Mouse (Mus musculus) midbrain, embryonic 16.5 days (tissue): ENCODE measurements at regions not wholly inside any gene's neighbourhood (a gene's known extent, or its start where the extent isn't known, plus 50 kb on each side); places are given as distances from the start of the nearest gene placed in this dataset.

Source experiments
- ATAC-seq: fragments of 200-750 bp; cut with Nextera tagmentation; 2 replicates; pipeline ENCODE4 v1.8.0; 2017; ENCODE audit warnings: moderate TSS enrichment
- H3K27ac ChIP-seq: fragments of 300-500 bp; sonication (generic); 2 replicates; pipeline ENCODE4 v1.5.1; 2014; ENCODE audit warnings: mild to moderate bottlenecking, low read length, mixed read lengths
- H3K27me3 ChIP-seq: fragments of 300-500 bp; sonication (generic); 2 replicates; pipeline ENCODE4 v1.6.1; 2014; ENCODE audit warnings: low read depth, low read length, mixed read lengths; ENCODE audit not compliant: control insufficient read depth, insufficient read depth
- H3K36me3 ChIP-seq: fragments of 300-500 bp; sonication (generic); 2 replicates; pipeline ENCODE4 v1.6.1; 2014; ENCODE audit warnings: mild to moderate bottlenecking, low read length, moderate library complexity, mixed read lengths; ENCODE audit not compliant: control insufficient read depth, insufficient read depth
- H3K4me1 ChIP-seq: fragments of 300-500 bp; sonication (generic); 2 replicates; pipeline ENCODE4 v1.6.1; 2014; ENCODE audit warnings: mild to moderate bottlenecking, low read length, mixed read lengths; ENCODE audit not compliant: control insufficient read depth, insufficient read depth
- H3K4me2 ChIP-seq: fragments of 300-500 bp; sonication (generic); 2 replicates; pipeline ENCODE4 v1.6.1; 2014; ENCODE audit warnings: mild to moderate bottlenecking, low read length, mixed read lengths
- H3K4me3 ChIP-seq: fragments of 300-500 bp; sonication (generic); 2 replicates; pipeline ENCODE4 v1.5.1; 2014; ENCODE audit warnings: low read depth, mild to moderate bottlenecking, low read length, moderate library complexity, mixed read lengths
- H3K9ac ChIP-seq: fragments of 300-500 bp; sonication (generic); 2 replicates; pipeline ENCODE4 v1.6.1; 2014; ENCODE audit warnings: low read depth, low read length, mixed read lengths
- H3K9me3 ChIP-seq: fragments of 300-500 bp; sonication (generic); replicated peaks from 2 replicates; pipeline ENCODE4 v1.6.1; 2014; ENCODE audit warnings: mild to moderate bottlenecking, low read length, mixed read lengths; ENCODE audit not compliant: control insufficient read depth, poor library complexity, severe bottlenecking
- WGBS: fragments of 180-500 bp; shearing (Covaris S2); extraction: QIAGEN DNeasy Blood & Tissue Kit; methylation state at CpG from one replicate; pipeline ENCODE4 v1.1.7; 2014; 5-methylcytosine and 5-hydroxymethylcytosine counted together

GRCm38 (mm10) chr9:62180456-62181181 lies 58.2 kb upstream of the Glce start:
- peak; percentile 53 for ATAC-seq
- Histone ChIP-seq H3K9ac (no peak overlapping the region), H3K27me3 (no peaks in the 10 kb centered on the region), H3K27ac (peak overlapping the region; percentile 81), H3K9me3 (no peaks in the 10 kb centered on the region), H3K36me3 (no peaks in the 10 kb centered on the region), H3K4me2 (peak overlapping the region; percentile 8; the same call in 1 of the 2 replicates), H3K4me3 (no peak overlapping the region), H3K4me1 (peaks cover 22% of the 10 kb centered on the region)
- WGBS: 44% methylated on average over 11 of the region's 11 CpGs

GRCm38 (mm10) chr9:62174651-62175050 lies 52.2 kb upstream of the Glce start:
- no peak overlapping the region for H3K4me2 ChIP-seq
- no peaks in the 10 kb centered on the region for H3K36me3 ChIP-seq
- no peaks in the 10 kb centered on the region for H3K9me3 ChIP-seq
- no peak overlapping the region for H3K27ac ChIP-seq
- ATAC-seq: no peak
- H3K27me3 ChIP-seq: no peaks in the 10 kb centered on the region
- no peaks in the 10 kb centered on the region for H3K4me1 ChIP-seq
- WGBS: 90% methylated on average over 7 of the region's 7 CpGs
- H3K4me3 ChIP-seq: no peak overlapping the region
- no peak overlapping the region for H3K9ac ChIP-seq
